Mouse (Mus musculus): Measurements from ENCODE around the gene Anp32b. TPM values are rescaled to one million over a fixed set of nuclear protein-coding genes. Genes with fewer than 3 reads are reported as not detected.

Anp32b gene
- 44.3 and 45.7 TPM in 2 replicates for polyA plus RNA-seq (2021; fragmentation: Nextera tagmentation)
- long read RNA-seq, experiment 1, transcript Anp32b-201 (7 exons, 1,716 nt): major isoform, 8 of 83 reads
- long read RNA-seq, experiment 1, partial matches to known transcripts: 67 of 83 reads
- long read RNA-seq, experiment 1, other reads (novel, unspliced or antisense): 8 of 83 reads
- long read RNA-seq, experiment 2, transcript Anp32b-201 (7 exons, 1,716 nt): major isoform, 104 of 138 reads
- long read RNA-seq, experiment 2, partial matches to known transcripts: 4 of 138 reads
- long read RNA-seq, experiment 2, other reads (novel, unspliced or antisense): 30 of 138 reads

DNA sequence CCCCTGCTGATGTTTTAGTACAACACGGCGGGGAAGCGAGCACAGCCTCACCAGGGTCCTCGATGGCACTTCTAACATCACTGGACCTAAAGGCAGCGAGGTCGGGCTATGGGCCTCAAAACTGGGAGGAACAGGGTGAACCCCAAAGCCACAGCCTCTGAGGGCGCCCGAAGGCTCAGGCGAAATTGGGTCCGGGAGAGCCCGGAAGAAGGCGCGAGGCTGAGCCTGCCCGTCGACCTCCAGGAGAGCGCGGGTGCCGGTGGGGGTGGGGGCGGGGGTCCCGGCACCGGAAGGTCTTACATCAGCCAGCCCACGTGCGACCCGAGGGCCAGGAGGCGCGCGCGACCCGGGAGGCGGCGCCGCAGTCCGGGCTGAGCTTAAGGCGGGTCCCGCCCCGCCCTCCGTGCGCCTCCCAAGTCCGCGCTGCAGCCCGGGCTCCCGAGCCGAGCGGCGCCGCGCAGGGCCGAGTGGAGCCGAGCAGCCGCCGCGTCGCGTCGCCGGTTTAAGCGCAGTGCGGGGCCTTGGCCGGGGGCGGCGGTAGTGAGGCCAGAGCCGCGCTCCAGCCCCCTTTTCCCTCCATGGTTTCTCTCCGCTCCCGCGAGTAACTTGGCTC, at the start of gene Anp32b:
Gene Anp32b (plus strand): TSS at position 384 of the 613 bp plus-strand sequence.

DNA sequence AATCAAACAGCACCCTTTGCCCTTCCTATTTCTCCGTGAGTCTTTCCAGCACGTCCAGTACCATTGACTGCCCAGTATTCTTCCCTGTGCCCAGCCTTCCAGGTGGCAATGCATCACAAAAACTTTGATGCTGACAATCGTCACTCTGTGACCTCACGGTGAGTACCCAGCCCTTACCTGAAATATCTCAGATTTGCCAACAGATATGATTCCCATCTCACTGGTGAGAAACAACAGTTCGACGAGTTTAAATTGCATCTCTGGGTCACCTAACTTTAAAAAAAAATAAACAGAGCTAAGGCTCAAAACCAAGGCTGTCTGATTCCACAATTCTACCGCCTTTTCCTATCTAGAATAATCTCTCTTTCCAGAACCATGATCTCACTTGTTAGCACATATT, 37.3 kb upstream of the Anp32b start, which contains the start of gene Hemgn:
Gene Hemgn (minus strand): TSS at position 101 of the 400 bp plus-strand sequence.

DNA sequence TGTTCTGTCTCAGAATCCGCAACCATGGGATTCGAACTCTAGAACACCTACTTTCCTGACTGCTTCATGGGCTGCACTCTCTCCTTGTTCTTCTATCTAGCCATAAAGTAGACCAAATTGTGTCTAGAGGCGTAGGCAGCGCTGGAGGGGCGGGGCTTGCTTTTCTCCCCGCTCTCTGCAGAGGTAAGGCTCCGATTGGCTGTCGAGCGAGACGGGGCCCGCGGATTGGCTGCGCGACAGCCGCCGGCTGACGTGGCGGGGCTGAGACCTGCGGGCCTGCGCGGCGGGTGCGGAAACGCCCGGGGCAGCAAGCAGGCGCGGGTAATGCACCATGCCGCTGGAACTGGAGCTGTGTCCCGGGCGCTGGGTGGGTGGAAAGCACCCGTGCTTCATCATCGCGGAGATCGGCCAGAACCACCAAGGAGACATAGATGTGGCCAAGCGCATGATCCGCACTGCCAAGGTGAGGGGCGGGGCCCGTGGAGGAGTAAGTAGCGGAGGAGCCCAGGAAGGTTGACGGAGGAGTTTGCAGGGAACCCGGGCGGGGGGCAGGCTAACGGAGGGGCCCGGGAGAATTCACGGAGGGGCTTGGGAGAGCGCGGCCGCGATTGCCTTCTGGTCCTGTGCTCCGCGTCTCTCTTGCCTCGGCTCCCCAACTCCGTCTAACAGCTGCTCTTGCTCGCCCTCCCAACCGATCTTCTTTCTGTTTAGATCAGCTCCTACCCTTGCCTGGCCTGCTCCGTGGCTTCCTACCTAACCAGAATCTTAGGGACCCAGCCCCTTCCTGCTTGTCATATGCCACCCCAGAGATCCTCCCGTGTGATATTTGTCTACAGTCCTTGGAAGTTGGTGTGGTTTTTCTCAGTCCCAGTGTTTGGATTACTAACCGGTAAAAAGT, 38.6 kb downstream of the Anp32b start, which contains the start of gene Nans:
Gene Nans (plus strand): TSS at position 221 of the 898 bp plus-strand sequence.

Other genes with a start within 250 kb of the Anp32b start
- not detected in 2 replicates for gene Foxe1, start 107.3 kb upstream of the Anp32b start, polyA plus RNA-seq (2021; fragmentation: Nextera tagmentation)
- 4.2 and 4.3 TPM in 2 replicates for gene Trmo, start 61.5 kb upstream of the Anp32b start, polyA plus RNA-seq (2021; fragmentation: Nextera tagmentation)
- not detected in 2 replicates for gene Hemgn, start 37.4 kb upstream of the Anp32b start, polyA plus RNA-seq (2021; fragmentation: Nextera tagmentation)
- 15.6 and 15.8 TPM in 2 replicates for gene Nans, start 38.3 kb downstream of the Anp32b start, polyA plus RNA-seq (2021; fragmentation: Nextera tagmentation)
- 0.56 and 0.80 TPM in 2 replicates for gene Trim14, start 85.2 kb downstream of the Anp32b start, polyA plus RNA-seq (2021; fragmentation: Nextera tagmentation)
- 12.0 and 15.6 TPM in 2 replicates for gene Coro2a, start 151.3 kb downstream of the Anp32b start, polyA plus RNA-seq (2021; fragmentation: Nextera tagmentation)
- 0.92 and 1.5 TPM in 2 replicates for gene Tbc1d2, start 199.3 kb downstream of the Anp32b start, polyA plus RNA-seq (2021; fragmentation: Nextera tagmentation)